Mouse (Mus musculus) neural tube, embryonic 12.5 days (tissue): ENCODE results near the gene Prr22. TPM values are rescaled to one million over a fixed set of nuclear protein-coding genes. Genes with fewer than 3 reads are reported as not detected.

ENCODE experiments used
- ATAC-seq: fragments of 200-750 bp; cut with Nextera tagmentation; 2 replicates; pipeline ENCODE4 v1.8.0; 2017; ENCODE audit warnings: low read depth, mild to moderate bottlenecking, moderate TSS enrichment, moderate library complexity; ENCODE audit not compliant: low FRiP score
- H3K27ac ChIP-seq: fragments of 300-500 bp; sonication (generic); 2 replicates; pipeline ENCODE4 v1.5.1; 2016
- H3K27me3 ChIP-seq: fragments of 300-500 bp; sonication (generic); replicated peaks from 2 replicates; pipeline ENCODE4 v1.6.1; 2016; ENCODE audit warnings: mild to moderate bottlenecking
- H3K36me3 ChIP-seq: fragments of 300-500 bp; sonication (generic); 2 replicates; pipeline ENCODE4 v1.6.1; 2016; ENCODE audit warnings: mild to moderate bottlenecking
- H3K4me1 ChIP-seq: fragments of 300-500 bp; sonication (generic); 2 replicates; pipeline ENCODE4 v1.6.1; 2016
- H3K4me2 ChIP-seq: fragments of 300-500 bp; sonication (generic); replicated peaks from 2 replicates; pipeline ENCODE4 v1.6.1; 2016; ENCODE audit warnings: mild to moderate bottlenecking
- H3K4me3 ChIP-seq: fragments of 300-500 bp; sonication (generic); 2 replicates; pipeline ENCODE4 v1.5.1; 2016
- H3K9ac ChIP-seq: fragments of 300-500 bp; sonication (generic); 2 replicates; pipeline ENCODE4 v1.6.1; 2016; ENCODE audit warnings: mild to moderate bottlenecking
- H3K9me3 ChIP-seq: fragments of 300-500 bp; sonication (generic); 2 replicates; pipeline ENCODE4 v1.6.1; 2016; ENCODE audit warnings: mild to moderate bottlenecking
- WGBS: fragments of 180-500 bp; shearing (Covaris S2); methylation state at CpG from one replicate; pipeline ENCODE4 v1.1.7; 2016; 5-methylcytosine and 5-hydroxymethylcytosine counted together
- polyA plus RNA-seq: library from polyadenylated mRNA; unstranded; fragments of >200 nt; fragmentation: Nextera tagmentation; extraction: Ambion mirVana; gene quantifications from 2 replicates; pipeline ENCODE4 v1.2.1, GENCODE M21; 2016

The Prr22 gene
- polyA plus RNA-seq, result 1.6 and 1.8 TPM in 2 replicates

DNA sequence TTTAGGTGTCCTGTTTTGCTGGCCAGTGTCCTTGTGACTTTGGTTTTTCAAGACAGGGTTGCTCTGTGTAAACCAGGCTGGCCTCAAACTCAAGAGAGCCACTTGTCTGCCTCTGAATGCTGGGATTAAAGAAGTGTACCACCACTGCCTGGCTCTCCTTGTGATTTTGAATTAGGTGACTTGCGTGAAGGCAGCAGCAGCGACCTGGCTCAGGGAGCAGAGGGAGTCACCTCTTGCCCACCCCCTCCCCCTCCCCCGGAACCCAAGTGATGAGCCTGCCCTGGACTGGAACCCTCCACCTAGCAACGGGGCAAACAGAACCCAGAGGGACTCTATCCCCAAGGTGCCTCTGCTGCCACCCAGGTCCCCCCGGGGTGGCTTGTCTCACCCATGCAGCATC is at the start of gene Prr22:
Gene Prr22 (plus strand): TSS at position 301 of the 400 bp plus-strand sequence.
- WGBS, result 95% methylated on average over 5 of the region's 5 CpGs
- ATAC-seq, result no peak
- H3K4me2 ChIP-seq, result no peak within 1 kb of the TSS

DNA sequence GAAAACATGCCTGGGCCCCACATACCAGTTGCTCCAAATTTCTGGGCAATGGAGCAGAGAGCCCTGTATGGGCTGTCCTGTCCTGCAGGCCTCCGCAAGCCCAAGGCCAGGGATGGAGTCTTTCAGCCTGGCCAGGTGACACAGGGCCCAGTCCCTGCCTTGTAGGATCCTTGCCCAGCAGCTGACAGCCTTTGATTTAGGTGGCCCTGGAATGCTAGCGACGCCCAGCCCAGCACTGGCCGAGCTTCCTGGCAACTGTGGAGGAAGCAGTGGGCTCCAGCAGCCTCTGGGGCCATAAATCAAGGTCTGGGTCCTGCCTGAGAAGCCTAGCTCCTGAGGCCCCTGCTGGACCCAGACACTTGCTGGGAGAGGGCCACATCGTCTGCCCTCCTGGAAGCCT is 47.6 kb upstream of the Prr22 start:
- Histone ChIP-seq H3K4me1 (peaks cover 26% of the 10 kb centered on the region), H3K9ac (no peak overlapping the region), H3K36me3 (peaks cover 38% of the 10 kb centered on the region), H3K9me3 (0 out of 2 replicates have a peak, but pooled peaks cover 4% of the 10 kb centered on the region), H3K27ac (no peak overlapping the region), H3K4me3 (no peak overlapping the region), H3K4me2 (no peak overlapping the region), H3K27me3 (no peaks in the 10 kb centered on the region; the same call in 1 of the 2 replicates)
- no peak for ATAC-seq
- WGBS, result 45% methylated on average over 5 of the region's 5 CpGs

More for the DNA sequence above, at the start of gene Prr22:
- Histone ChIP-seq H3K27ac (no peak within 1 kb of the TSS), H3K4me3 (no peak within 1 kb of the TSS), H3K9ac (no peak within 1 kb of the TSS), H3K9me3 (no peaks in the 10 kb centered on the region), H3K4me1 (peaks cover 6% of the 10 kb centered on the region), H3K36me3 (peaks cover 52% of the 10 kb centered on the region), H3K27me3 (no peaks in the 10 kb centered on the region)

DNA sequence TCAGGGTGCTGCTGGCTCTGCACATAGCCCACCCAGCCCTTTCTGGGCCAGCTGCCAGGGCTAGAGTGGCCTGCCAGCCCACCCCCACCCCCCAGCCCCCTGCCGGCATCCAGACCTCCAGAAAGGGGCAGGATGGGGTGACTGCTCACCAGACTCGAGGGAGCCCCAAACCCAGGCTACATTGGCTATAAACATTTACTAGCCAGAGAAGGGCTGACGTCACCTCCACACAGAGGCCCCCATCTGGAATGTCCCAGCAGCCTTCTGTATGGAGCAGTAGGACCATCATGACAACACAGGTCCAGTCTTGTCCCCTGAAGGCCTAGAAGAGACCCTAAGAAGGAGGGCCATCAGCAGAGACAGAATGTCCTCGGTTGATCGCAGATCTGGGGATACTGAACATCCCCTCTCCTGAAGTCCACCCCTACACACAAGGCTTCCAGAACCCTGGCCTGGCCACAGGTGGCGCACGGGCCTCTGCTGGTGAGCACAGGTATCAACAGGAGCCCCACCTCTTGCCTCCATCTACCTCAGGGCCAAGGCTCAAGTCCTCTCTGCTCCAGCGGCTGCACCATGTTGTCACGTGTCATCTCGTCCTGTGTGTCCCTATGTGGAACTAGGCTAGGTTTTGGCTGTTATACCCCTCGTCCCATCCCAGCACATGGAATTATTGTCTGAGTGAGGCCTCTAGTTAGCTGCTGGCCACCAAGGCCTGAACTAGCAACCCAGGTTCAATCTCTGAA is 46.5 kb upstream of the Prr22 start:
- Histone ChIP-seq H3K27ac (no peak overlapping the region), H3K4me3 (no peak overlapping the region), H3K27me3 (no peaks in the 10 kb centered on the region; the same call in 1 of the 2 replicates), H3K36me3 (peaks cover 38% of the 10 kb centered on the region), H3K4me1 (peaks cover 30% of the 10 kb centered on the region), H3K9me3 (0 out of 2 replicates have a peak, but pooled peaks cover 4% of the 10 kb centered on the region), H3K4me2 (no peak overlapping the region), H3K9ac (no peak overlapping the region)
- WGBS, result 88% methylated on average over 11 of the region's 11 CpGs
- no peak for ATAC-seq

DNA sequence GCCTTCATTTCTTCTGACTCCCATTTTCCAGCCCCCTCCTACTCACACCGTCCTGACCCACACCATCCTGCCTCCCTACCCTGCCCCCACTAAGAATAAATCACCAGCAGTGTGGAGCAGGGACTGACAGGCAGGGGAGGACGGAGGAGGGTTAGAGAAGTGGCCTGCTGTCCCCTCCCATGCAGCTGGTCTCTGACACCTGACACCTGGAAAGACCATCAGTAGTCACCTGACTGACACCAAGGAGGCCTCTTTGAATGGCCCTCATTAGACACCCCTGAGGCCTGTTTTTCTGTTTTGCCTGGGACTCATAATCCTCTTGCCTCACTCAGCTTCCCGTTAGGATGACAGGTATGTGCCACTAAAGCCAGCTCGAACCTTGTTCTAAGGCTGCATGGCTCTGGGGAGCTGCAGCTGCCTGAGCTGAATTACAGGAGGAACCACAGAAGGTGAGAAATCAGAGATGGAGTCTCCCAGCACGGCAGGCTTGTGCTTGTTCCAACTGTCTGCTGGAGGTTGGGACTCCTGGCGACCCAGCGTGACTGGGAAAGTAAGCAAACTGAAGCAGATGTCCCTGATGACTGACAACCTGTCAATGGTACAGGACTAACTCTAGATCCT is 42.9 kb upstream of the Prr22 start:
- Histone ChIP-seq H3K27me3 (no peaks in the 10 kb centered on the region; the same call in 1 of the 2 replicates), H3K4me2 (no peak overlapping the region), H3K36me3 (peaks cover 23% of the 10 kb centered on the region), H3K9ac (no peak overlapping the region), H3K4me3 (no peak overlapping the region), H3K9me3 (0 out of 2 replicates have a peak, but pooled peaks cover 4% of the 10 kb centered on the region), H3K27ac (no peak overlapping the region), H3K4me1 (peaks cover 16% of the 10 kb centered on the region)
- ATAC-seq, result 0 out of 2 replicates have a peak, but pooled peaks have one; percentile 11
- WGBS, result 9% methylated on average over 7 of the region's 7 CpGs

GRCm38 (mm10) chr17:56727659-56728058 is 42.4 kb upstream of the Prr22 start:
- no peak overlapping the region for H3K4me3 ChIP-seq
- H3K9me3 ChIP-seq, result 0 out of 2 replicates have a peak, but pooled peaks cover 4% of the 10 kb centered on the region
- no peak overlapping the region for H3K4me2 ChIP-seq
- no peak overlapping the region for H3K9ac ChIP-seq
- ATAC-seq, result no peak
- no peaks in the 10 kb centered on the region; the same call in 1 of the 2 replicates for H3K27me3 ChIP-seq
- WGBS, result 10% methylated on average over 12 of the region's 12 CpGs
- peaks cover 16% of the 10 kb centered on the region for H3K4me1 ChIP-seq
- peaks cover 19% of the 10 kb centered on the region for H3K36me3 ChIP-seq
- no peak overlapping the region for H3K27ac ChIP-seq

- ATAC-seq, result no peak
- WGBS, result 28% methylated on average over 12 of the region's 12 CpGs
- H3K27ac ChIP-seq, result no peak overlapping the region
Observed at GRCm38 (mm10) chr17:56728117-56728516, 41.9 kb upstream of the Prr22 start.

DNA sequence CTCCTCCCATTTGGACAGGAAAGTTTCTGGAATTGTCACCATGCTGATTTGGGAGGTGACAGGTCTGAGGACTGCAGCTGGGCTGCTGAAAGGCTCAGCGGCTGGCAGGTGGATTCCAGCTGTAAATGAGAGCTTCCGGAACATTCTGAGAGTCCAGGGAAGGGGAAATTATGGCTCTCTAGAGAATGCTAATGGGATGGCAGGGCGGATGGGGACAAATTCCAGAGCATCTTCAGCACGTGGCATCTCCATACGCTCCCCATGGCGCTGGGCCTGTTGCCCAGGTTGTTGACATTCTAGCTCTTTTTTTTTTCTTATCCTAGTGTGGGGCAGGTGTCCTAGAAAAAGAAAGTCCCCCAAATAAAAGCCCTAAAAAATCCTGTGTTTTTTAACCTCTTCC is 40.9 kb upstream of the Prr22 start:
- WGBS, result 47% methylated on average over 6 of the region's 6 CpGs
- no peak overlapping the region for H3K9ac ChIP-seq
- H3K9me3 ChIP-seq, result 0 out of 2 replicates have a peak, but pooled peaks cover 4% of the 10 kb centered on the region
- peaks cover 3% of the 10 kb centered on the region for H3K27me3 ChIP-seq
- peaks cover 4% of the 10 kb centered on the region; the same call in 1 of the 2 replicates for H3K36me3 ChIP-seq
- no peak overlapping the region for H3K4me3 ChIP-seq
- peaks cover 16% of the 10 kb centered on the region for H3K4me1 ChIP-seq
- H3K4me2 ChIP-seq, result no peak overlapping the region
- no peak for ATAC-seq
- H3K27ac ChIP-seq, result no peak overlapping the region

More at GRCm38 (mm10) chr17:56728117-56728516, 41.9 kb upstream of the Prr22 start:
- Histone ChIP-seq H3K9me3 (0 out of 2 replicates have a peak, but pooled peaks cover 4% of the 10 kb centered on the region), H3K4me2 (no peak overlapping the region), H3K27me3 (peaks cover 1% of the 10 kb centered on the region), H3K9ac (no peak overlapping the region), H3K4me3 (no peak overlapping the region), H3K4me1 (peaks cover 16% of the 10 kb centered on the region), H3K36me3 (peaks cover 15% of the 10 kb centered on the region)

- 57% methylated on average over 2 of the region's 2 CpGs for WGBS
- peaks cover 3% of the 10 kb centered on the region for H3K27me3 ChIP-seq
- H3K36me3 ChIP-seq, result 0 out of 2 replicates have a peak, but pooled peaks cover 3% of the 10 kb centered on the region
- no peak overlapping the region for H3K4me2 ChIP-seq
- H3K9me3 ChIP-seq, result 0 out of 2 replicates have a peak, but pooled peaks cover 4% of the 10 kb centered on the region
- peaks cover 16% of the 10 kb centered on the region for H3K4me1 ChIP-seq
- H3K9ac ChIP-seq, result no peak overlapping the region
- no peak for ATAC-seq
- H3K4me3 ChIP-seq, result no peak overlapping the region
- no peak overlapping the region for H3K27ac ChIP-seq
Observed at GRCm38 (mm10) chr17:56729656-56730055, 40.4 kb upstream of the Prr22 start.

GRCm38 (mm10) chr17:56736534-56736933 is 33.5 kb upstream of the Prr22 start:
- Histone ChIP-seq H3K9me3 (no peaks in the 10 kb centered on the region), H3K9ac (no peak overlapping the region), H3K4me2 (no peak overlapping the region), H3K4me3 (no peak overlapping the region), H3K4me1 (no peaks in the 10 kb centered on the region), H3K36me3 (no peaks in the 10 kb centered on the region), H3K27ac (no peak overlapping the region), H3K27me3 (peaks cover 3% of the 10 kb centered on the region; the same call in 1 of the 2 replicates)
- ATAC-seq, result no peak
- WGBS, result 45% methylated on average over 8 of the region's 8 CpGs

DNA sequence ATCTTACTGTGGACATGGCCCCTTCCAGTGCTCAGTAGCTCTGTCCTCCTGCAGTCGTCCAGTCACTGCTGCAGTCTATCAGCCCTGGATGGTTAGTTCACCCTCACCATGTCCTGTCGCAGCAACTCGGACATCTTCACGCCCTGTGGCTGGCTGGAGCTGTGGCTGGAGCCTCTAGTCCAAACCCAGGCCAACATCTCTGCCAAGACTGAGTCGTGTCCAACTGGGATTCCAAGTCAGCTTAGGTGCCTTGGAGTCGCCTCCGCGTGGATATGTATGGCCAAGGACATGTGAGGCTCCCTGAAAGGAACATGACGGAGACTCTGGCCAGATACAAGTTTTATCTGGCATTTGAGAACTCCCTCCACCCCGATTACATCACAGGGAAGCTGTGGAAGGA is 31.8 kb upstream of the Prr22 start:
- Histone ChIP-seq H3K27me3 (peaks cover 1% of the 10 kb centered on the region; the same call in 1 of the 2 replicates), H3K4me1 (no peaks in the 10 kb centered on the region), H3K9ac (no peak overlapping the region), H3K36me3 (no peaks in the 10 kb centered on the region), H3K4me3 (no peak overlapping the region), H3K9me3 (no peaks in the 10 kb centered on the region), H3K4me2 (no peak overlapping the region), H3K27ac (no peak overlapping the region)
- 87% methylated on average over 10 of the region's 10 CpGs for WGBS
- ATAC-seq, result no peak

GRCm38 (mm10) chr17:56740118-56740787 is 29.8 kb upstream of the Prr22 start:
- Histone ChIP-seq H3K9me3 (no peaks in the 10 kb centered on the region), H3K4me2 (no peak overlapping the region), H3K27ac (no peak overlapping the region), H3K27me3 (no peaks in the 10 kb centered on the region), H3K9ac (no peak overlapping the region), H3K4me1 (no peaks in the 10 kb centered on the region), H3K36me3 (no peaks in the 10 kb centered on the region), H3K4me3 (no peak overlapping the region)
- no peak for ATAC-seq
- 83% methylated on average over 17 of the region's 17 CpGs for WGBS

DNA sequence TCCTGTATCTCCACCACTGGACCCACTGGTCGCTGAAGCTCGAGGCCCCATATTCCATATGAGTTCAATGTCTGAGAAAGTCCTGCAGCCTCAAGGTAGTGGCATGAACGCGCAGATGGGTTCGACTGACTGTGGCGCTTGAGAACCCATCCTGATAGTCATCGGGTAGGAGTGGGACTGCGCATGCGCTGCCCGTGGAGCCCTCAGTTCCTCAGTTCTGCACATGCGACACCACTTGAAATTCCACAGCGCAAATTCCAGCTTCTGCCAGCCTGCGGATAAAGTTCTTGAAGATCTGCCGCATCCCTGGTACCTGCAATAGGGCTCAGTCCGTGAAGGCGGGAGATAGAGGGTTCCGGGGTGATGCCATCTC is 29.3 kb upstream of the Prr22 start:
- ATAC-seq, result no peak
- H3K27ac ChIP-seq, result no peak overlapping the region
- no peaks in the 10 kb centered on the region for H3K27me3 ChIP-seq
- H3K36me3 ChIP-seq, result no peaks in the 10 kb centered on the region
- no peak overlapping the region for H3K9ac ChIP-seq
- H3K9me3 ChIP-seq, result no peaks in the 10 kb centered on the region
- H3K4me1 ChIP-seq, result no peaks in the 10 kb centered on the region
- no peak overlapping the region for H3K4me2 ChIP-seq
- no peak overlapping the region for H3K4me3 ChIP-seq
- WGBS, result 81% methylated on average over 17 of the region's 17 CpGs
